Mouse (Mus musculus) adipocyte (in vitro differentiated cells): ENCODE measurements around the gene Gm2042.
"Not testable (repeated sequence)": the region's sequence is repeated elsewhere in the genome, so short reads cannot be mapped to it uniquely, and the experiment has no call there.

ENCODE experiments used
- DNase-seq: peaks from one replicate; pipeline ENCODE4 v3.0.0-alpha.2; 2016; ENCODE audit warnings: low spot score

Gm2042 gene

DNA sequence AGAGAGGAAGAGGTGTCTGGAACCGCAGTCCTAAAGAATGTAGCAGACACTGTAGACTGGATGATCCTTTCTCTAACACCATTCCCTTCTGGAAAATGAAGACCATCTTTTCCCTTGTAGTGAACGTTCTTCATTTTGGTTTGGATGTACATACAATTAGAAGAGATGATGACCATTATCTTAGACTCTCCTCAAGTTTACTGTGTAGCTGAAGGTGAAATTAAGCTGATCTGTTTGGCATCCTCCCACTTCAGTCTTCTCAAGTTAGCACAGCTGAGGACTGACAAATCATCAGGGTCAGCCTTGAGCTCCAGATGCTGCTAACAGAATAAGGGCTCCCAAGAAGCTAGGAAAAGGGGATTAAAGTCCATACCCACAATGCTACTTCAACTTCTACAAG, at the start of gene Gm2042:
Gm2042 (plus strand) TSS at position 301 of the 400 bp plus-strand sequence.
- DNase-seq: not testable (repeated sequence)

- DNase-seq: not testable (repeated sequence)
Measured at GRCm38 (mm10) chr12:87919721-87920120, 34.2 kb upstream of the Gm2042 start, which contains the start of gene Gm2035. Gm2035 (minus strand) TSS chr12:87919857.

DNA sequence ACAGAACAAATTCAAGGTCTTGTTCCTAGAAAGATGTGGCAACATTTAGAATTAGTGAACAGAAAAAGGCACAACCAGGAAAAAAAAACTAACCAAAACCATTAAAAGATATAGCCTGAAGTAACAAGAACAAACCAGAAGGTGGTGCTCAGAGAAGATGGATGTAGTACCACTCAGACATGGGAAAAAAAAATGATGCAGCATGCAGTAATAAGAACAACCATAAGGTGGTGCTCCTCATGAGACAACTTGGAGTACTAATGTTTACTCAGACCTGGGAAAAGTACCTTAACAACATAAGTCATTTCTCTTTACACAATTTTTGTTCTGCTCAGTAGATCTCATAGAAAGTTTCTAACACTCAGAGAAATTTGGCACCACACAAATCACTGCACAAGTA, 30.1 kb downstream of the Gm2042 start:
- not testable (repeated sequence) for DNase-seq

DNA sequence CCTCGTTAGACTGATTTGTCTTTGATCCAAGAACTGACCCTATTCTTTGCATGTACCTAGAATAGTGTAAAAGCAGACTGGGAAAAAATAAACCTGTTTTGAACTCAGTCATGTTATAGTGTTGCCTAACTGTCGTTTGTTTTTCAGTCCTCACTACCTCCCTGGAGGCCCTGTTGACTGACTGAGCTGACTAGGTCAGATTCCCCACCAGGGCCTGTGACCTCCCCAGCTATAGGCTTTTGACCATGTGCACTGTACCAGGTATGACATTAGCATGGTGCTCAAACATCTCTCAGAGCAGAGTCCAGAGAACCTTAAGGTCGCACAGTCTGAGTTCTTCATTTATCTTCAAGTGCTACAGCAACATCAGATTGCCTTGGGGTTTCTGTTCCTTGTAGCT, 50.2 kb downstream of the Gm2042 start:
- DNase-seq: not testable (repeated sequence)
